Mouse (Mus musculus) activated CD4-positive, CD25-positive, alpha-beta regulatory T cell, adult 4 months (primary cell): ENCODE results near the gene Myl7. TPM values are rescaled to one million over a fixed set of nuclear protein-coding genes. Genes with fewer than 3 reads are reported as not detected.
"Not testable (repeated sequence)": the region's sequence is repeated elsewhere in the genome, so short reads cannot be mapped to it uniquely, and the experiment has no call there.

ENCODE experiments used
- ATAC-seq: one replicate; pipeline ENCODE4 v1.8.0; 2017
- polyA plus RNA-seq, 2 experiments: library from polyadenylated mRNA; unstranded; fragments of 100-300 nt; shearing (Covaris generic); gene quantifications; one replicate each; pipeline ENCODE4 v1.2.1; 2017

Gene Myl7
- polyA plus RNA-seq, 2 experiments from 2014 or later = not detected

DNA sequence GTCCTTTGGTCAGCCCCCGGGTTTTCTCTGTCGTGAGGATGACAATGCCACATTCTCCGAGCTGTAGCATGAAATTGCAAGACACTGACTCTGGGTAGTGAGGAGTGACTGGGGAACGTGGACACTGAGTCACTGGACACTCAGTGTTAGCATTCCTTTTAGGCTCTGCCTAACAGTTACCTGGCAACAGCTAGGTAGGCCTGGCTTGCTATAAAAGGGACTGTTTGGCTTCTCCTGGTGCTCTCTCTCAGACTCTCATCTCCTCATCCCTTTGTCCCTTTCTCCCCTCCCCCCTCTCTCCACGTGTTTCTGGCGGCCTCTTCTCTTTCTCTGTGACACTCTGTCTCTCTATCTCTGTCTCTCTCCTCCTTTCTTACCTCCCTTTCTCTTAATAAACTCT is 3.8 kb upstream of the Myl7 start:
- no peak for ATAC-seq

DNA sequence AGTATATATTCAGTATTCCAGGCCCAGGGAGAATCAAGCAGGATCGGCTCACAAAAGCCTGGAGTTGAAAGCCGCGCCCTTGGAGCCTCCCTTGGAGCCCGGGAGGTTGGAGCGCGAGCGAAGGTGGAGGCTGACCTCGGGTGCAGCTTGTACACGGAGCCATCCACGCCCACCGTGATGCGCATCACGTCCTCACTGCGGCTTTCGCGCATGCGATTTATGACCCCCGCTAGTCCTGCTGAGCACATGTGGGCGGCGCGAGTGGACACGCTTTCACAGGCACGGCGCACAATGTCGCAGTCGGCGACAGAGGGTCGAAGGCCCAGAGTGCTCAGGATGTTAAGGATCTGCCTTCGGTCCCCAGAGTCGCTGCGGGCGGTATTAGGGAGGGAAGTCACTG is 3.4 kb upstream of the Myl7 start:
- no peak for ATAC-seq

- ATAC-seq = no peak
These were observed 2.7 kb upstream of the Myl7 start for GRCm38 (mm10) chr11:5901320-5901719.

- no peak for ATAC-seq
These were observed 704 bp upstream of the Myl7 start for GRCm38 (mm10) chr11:5899286-5899685.

- ATAC-seq = no peak
These were observed 743 bp downstream of the Myl7 start for GRCm38 (mm10) chr11:5897839-5898238.

GRCm38 (mm10) chr11:5897230-5897629 is 1.4 kb downstream of the Myl7 start:
- ATAC-seq = no peak

DNA sequence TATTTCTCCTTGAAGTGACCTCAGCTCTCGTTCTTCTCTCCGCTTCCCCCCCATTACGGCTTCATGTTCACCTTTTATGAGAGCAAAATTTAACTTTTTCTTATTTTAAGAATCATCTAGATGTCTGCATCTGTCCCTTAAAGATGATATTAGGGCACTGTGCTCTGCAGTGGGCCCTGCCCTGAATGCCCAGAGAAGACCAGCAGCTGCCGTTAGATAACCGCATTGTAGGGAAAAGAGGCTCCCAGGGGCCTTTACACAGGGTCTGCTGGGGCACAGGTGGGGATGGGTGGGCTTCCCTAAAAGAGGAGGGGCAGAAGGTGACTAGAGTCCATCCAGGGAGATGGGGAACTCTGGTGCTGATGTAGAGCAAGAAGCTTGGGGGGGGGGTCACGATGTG is 4.8 kb downstream of the Myl7 start:
- no peak for ATAC-seq

- no peak for ATAC-seq
These were observed 5.7 kb downstream of the Myl7 start for GRCm38 (mm10) chr11:5892810-5893368.

GRCm38 (mm10) chr11:5892151-5892591 is 6.4 kb downstream of the Myl7 start:
- no peak for ATAC-seq

DNA sequence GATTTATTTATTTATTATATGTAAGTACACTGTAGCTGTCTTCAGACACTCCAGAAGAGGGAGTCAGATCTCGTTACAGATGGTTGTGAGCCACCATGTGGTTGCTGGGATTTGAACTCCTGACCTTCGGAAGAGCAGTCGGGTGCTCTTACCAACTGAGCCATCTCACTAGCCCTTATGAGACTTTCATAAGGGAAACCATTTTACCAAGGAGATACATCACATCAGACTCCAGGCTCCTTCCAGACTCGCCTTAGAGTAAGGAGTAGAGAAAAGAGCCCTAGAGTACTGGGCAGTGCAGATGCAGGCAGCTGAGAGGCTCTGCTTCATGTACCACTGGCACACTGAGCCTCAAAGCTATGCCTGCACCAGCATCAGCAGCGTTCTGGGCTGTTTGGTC is 10.0 kb downstream of the Myl7 start:
- ATAC-seq = not testable (repeated sequence)

DNA sequence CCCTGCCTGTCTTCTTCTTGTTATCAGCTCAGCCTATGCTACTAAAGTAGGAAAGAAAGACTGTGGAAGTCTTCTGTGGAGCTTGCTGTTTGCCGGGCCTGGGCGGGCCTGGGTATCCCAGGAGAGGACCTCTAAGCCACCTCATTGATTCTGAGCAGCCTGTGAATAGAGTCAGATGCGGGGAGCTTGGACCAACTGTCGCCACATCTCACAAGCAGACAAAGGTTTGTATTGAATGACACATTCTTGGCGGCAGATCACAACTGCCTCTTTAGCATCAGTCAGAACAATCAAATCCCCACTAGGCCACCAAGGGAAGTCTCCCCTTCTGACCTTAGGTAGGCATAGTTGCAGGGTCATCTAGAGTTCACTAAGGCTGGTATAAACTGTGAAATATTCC is 11.3 kb downstream of the Myl7 start:
- no peak for ATAC-seq

GRCm38 (mm10) chr11:5886187-5886586 is 12.4 kb downstream of the Myl7 start:
- ATAC-seq = no peak

GRCm38 (mm10) chr11:5882518-5882917 is 16.1 kb downstream of the Myl7 start:
- no peak for ATAC-seq

GRCm38 (mm10) chr11:5879905-5880304 is 18.7 kb downstream of the Myl7 start:
- ATAC-seq = no peak

DNA sequence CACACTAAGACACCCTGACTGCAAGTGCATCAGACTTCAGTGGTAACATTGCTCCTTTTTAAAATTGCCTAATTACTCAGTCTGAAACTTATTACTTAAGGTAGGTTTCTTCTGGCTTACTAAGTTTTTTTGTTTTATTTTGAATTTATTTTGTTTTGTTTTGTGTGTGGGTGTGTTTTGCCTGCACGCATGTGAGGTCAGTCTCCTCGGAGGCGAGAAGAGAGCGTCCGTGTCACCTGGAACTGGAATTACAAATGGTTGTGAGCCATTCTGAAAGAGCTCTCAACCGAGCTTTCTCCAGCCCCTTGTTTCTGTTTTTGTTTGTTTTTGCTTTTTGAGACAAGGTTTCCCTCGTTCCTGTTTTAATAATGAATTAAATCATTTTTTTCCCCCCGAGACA is 19.9 kb downstream of the Myl7 start:
- no peak for ATAC-seq

- ATAC-seq = peak; percentile 97
These were observed 20.6 kb downstream of the Myl7 start, which contains the start of gene Pold2 for GRCm38 (mm10) chr11:5877921-5878526. TSS of gene Pold2 (minus strand) at chr11:5878292.

- no peak for ATAC-seq
These were observed 21.2 kb downstream of the Myl7 start for GRCm38 (mm10) chr11:5877421-5877820.

- no peak for ATAC-seq
These were observed 25.4 kb downstream of the Myl7 start for GRCm38 (mm10) chr11:5873192-5873591.

- no peak for ATAC-seq
These were observed 25.9 kb downstream of the Myl7 start for GRCm38 (mm10) chr11:5872707-5873106.

GRCm38 (mm10) chr11:5870069-5870468 is 28.5 kb downstream of the Myl7 start:
- no peak for ATAC-seq

DNA sequence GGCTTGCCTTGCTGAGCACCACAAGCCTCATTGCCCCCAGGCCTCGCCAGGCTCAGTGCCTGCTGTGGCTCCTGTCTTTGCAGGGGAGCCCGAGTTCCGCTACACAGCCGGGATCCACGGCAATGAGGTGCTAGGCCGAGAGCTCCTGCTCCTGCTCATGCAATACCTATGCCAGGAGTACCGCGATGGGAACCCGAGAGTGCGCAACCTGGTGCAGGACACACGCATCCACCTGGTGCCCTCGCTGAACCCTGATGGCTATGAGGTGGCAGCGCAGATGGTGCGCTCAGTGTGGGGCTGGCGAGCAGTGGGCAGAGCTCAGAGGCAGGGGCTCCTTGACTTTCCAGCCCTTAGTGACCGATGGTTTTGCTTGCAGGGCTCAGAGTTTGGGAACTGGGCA is 29.3 kb downstream of the Myl7 start:
- no peak for ATAC-seq

- no peak for ATAC-seq
These were observed 30.3 kb downstream of the Myl7 start for GRCm38 (mm10) chr11:5868324-5868723.

DNA sequence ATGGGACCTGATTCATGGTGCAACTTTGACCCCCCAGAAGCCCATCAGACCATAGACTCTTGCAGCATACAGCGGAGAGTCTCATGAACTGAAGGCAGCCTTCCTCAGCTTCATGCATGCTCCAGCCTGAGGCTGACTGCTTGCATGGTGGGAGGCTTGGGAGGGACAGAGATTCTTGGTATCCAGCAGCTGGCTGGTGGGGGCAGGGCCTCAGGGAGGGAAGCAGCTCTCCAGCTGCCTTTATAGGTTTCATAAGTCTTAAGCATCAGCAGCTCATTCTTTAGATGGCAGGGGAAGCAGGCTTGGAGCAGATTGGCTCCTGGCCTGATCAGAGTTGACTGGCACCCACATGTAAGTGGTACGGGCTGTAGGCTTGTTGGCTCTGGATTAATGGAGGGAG is 31.4 kb downstream of the Myl7 start:
- no peak for ATAC-seq

- ATAC-seq = no peak
These were observed 36.0 kb downstream of the Myl7 start for GRCm38 (mm10) chr11:5862394-5863105.
